Mouse (Mus musculus) brain, adult 10 weeks (tissue): ENCODE results near the gene Sh3rf1. TPM values are rescaled to one million over a fixed set of nuclear protein-coding genes. Genes with fewer than 3 reads are reported as not detected.

Experiments
- polyA plus RNA-seq: library from polyadenylated mRNA; stranded (reverse); fragments of 350-450 nt; fragmentation: Illumina TruSeq; extraction: RNeasy Lipid Tissue Mini Kit (QIAGEN cat#74804); gene quantifications from one replicate; pipeline ENCODE4 v1.2.3, GENCODE M21; 2015; ENCODE audit warnings: low read depth, low replicate concordance

Gene Sh3rf1
- polyA plus RNA-seq = 13.5 TPM

GRCm38 (mm10) chr8:61223729-61224379, at the start of gene Sh3rf1:
TSS of gene Sh3rf1 (plus strand) at chr8:61223872.

Other genes starting within 250 kb of the Sh3rf1 start
- gene Clcn3, start 240.6 kb upstream of the Sh3rf1 start, polyA plus RNA-seq = 92.6 TPM
- gene Nek1, start 230.7 kb upstream of the Sh3rf1 start, polyA plus RNA-seq = 27.9 TPM